Mouse (Mus musculus): ENCODE data around the gene Clasp2.

GRCm38 (mm10) chr9:113894903-113895302, 153.6 kb downstream of the Clasp2 start:
- TF ChIP-seq CTCF (IDR thresholded peaks at IDR 0.05; ENCODE audit: control insufficient read depth, insufficient read depth, insufficient replicate concordance, low read depth, low read length) = no peak
- no peak for TF ChIP-seq POLR2A (IDR thresholded peaks at IDR 0.05; ENCODE audit: control insufficient read depth, low read depth, low read length)

Data from testis, adult 2 months (tissue).